Mouse (Mus musculus) embryo, embryonic 11 days (tissue): Measurements from ENCODE around the gene Btbd2.
"Not testable (repeated sequence)": the region's sequence is repeated elsewhere in the genome, so short reads cannot be mapped to it uniquely, and the experiment has no call there.

Experiments
- DNase-seq: peaks from one replicate; pipeline ENCODE4 v3.0.0-alpha.2; 2015

The Btbd2 gene

GRCm38 (mm10) chr10:80669018-80669417, 12.1 kb upstream of the Btbd2 start:
- DNase-seq, result no peak

GRCm38 (mm10) chr10:80668614-80669013, 11.7 kb upstream of the Btbd2 start:
- no peak for DNase-seq

- DNase-seq, result no peak
These were observed 10.1 kb upstream of the Btbd2 start for GRCm38 (mm10) chr10:80666837-80667412.

GRCm38 (mm10) chr10:80665981-80666733, 9.3 kb upstream of the Btbd2 start:
- DNase-seq, result no peak

GRCm38 (mm10) chr10:80665459-80665858, 8.6 kb upstream of the Btbd2 start:
- DNase-seq, result no peak

- peak; percentile 54 for DNase-seq
These were observed 8.1 kb upstream of the Btbd2 start for GRCm38 (mm10) chr10:80665016-80665380.

- DNase-seq, result no peak
These were observed 7.5 kb upstream of the Btbd2 start for GRCm38 (mm10) chr10:80664197-80665015.

- DNase-seq, result no peak
These were observed 6.8 kb upstream of the Btbd2 start for GRCm38 (mm10) chr10:80663485-80664196.

GRCm38 (mm10) chr10:80661149-80661548, 4.3 kb upstream of the Btbd2 start:
- peak; percentile 63 for DNase-seq

GRCm38 (mm10) chr10:80659213-80659612, 2.3 kb upstream of the Btbd2 start:
- peak; percentile 81 for DNase-seq

- no peak for DNase-seq
These were observed 2.0 kb upstream of the Btbd2 start for GRCm38 (mm10) chr10:80658841-80659202.

GRCm38 (mm10) chr10:80658194-80658840, 1.4 kb upstream of the Btbd2 start:
- DNase-seq, result no peak

GRCm38 (mm10) chr10:80656130-80656862, 575 bp downstream of the Btbd2 start:
- DNase-seq, result peak; percentile 99

- no peak for DNase-seq
These were observed 1.3 kb downstream of the Btbd2 start for GRCm38 (mm10) chr10:80655406-80656129.

GRCm38 (mm10) chr10:80654866-80655265, 2.0 kb downstream of the Btbd2 start:
- DNase-seq, result no peak

GRCm38 (mm10) chr10:80653156-80653720, 3.6 kb downstream of the Btbd2 start:
- DNase-seq, result no peak

GRCm38 (mm10) chr10:80650392-80650791, 6.5 kb downstream of the Btbd2 start:
- DNase-seq, result no peak

GRCm38 (mm10) chr10:80649910-80650309, 7.0 kb downstream of the Btbd2 start:
- DNase-seq, result not testable (repeated sequence)

GRCm38 (mm10) chr10:80646936-80647335, 9.9 kb downstream of the Btbd2 start:
- DNase-seq, result no peak

GRCm38 (mm10) chr10:80635345-80635744, 21.5 kb downstream of the Btbd2 start:
- no peak for DNase-seq

- DNase-seq, result no peak
These were observed 27.9 kb downstream of the Btbd2 start for GRCm38 (mm10) chr10:80628925-80629324.
